Mouse (Mus musculus) ES-E14 (cell line): ENCODE data around the gene Amacr.

Source experiments
- MAFK ChIP-seq: IDR thresholded peaks from 2 replicates; pipeline ENCODE4 v1.6.1; 2014; ENCODE audit warnings: mild to moderate bottlenecking, low read depth, low read length, inconsistent platforms; ENCODE audit not compliant: insufficient read depth
- ZC3H11A ChIP-seq: IDR thresholded peaks from 2 replicates; pipeline ENCODE4 v1.6.1; 2012; ENCODE audit warnings: low read depth, mild to moderate bottlenecking, inconsistent platforms, low read length, borderline replicate concordance

GRCm38 (mm10) chr15:10980712-10981111, 844 bp upstream of the Amacr start:
- TF ChIP-seq ZC3H11A: no peak
- TF ChIP-seq MAFK: no peak
